In the genomic region with DNA sequence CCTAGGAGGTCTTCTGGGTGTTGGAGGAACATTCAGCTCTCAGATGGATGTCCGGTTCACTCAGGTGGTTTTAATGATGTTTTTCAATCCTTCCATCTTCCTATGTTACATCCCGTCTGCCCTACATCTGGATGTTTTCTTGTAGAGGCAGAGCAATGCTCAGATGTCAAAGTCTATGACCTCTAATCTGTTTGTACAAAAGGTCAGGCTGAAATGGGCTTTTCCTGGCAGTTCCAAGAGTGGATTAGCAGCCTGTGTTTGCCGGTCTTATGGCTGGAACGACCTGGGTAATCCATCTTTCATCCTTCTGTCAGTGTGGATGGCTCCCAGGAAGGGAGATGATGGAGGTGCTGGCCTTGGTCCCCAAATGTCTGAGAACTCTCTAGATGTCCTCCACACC, we compare ENCODE assay signal across 24 mouse cellular contexts. TPM values are rescaled to one million over a fixed set of nuclear protein-coding genes. Genes with fewer than 3 reads are reported as not detected.
DNase-seq lines count a peak whose midpoint lies in the region; ATAC-seq and TF ChIP-seq lines count a peak whose summit lies in the region.
"Had no signal": no experiment of that assay in that cellular context is flagged by ENCODE, and none has a peak within 500 bp of the region (broad histone marks: within the 10 kb centered on the region; RNA-seq: fewer than 3 reads in every experiment).

No protein-coding gene starts in this region.

- ATAC-seq in liver, embryonic 12.5 days: no peak
- ATAC-seq: forebrain, embryonic 14.5 days; forebrain, embryonic 16.5 days had no signal

- WGBS in kidney, adult 2 months: 49% methylated on average over 4 of the region's 4 CpGs
- 27% methylated on average over 4 of the region's 4 CpGs for WGBS in liver, adult 2 months
- WGBS in liver, embryonic 12.5 days (ENCODE audit: insufficient replicate concordance): 49% methylated on average over 4 of the region's 4 CpGs

- no peak overlapping the region for H3K27ac ChIP-seq in kidney, adult 2 months (ENCODE audit: insufficient read depth, low read depth, low read length)
- peak overlapping the region; percentile 4; the same call in 1 of the 2 replicates for H3K27ac ChIP-seq in liver, adult 2 months (replicated peaks; ENCODE audit: insufficient read depth, low read depth, low read length)
- no peak overlapping the region for H3K27ac ChIP-seq in liver, embryonic 12.5 days
- H3K27ac ChIP-seq: embryonic facial prominence, embryonic 13.5 days; embryonic facial prominence, embryonic 15.5 days; forebrain, embryonic 10.5 days; forebrain, embryonic 12.5 days had no signal

- H3K27me3 ChIP-seq in kidney, adult 2 months (replicated peaks; ENCODE audit: control insufficient read depth, insufficient read depth, low read length): no peaks in the 10 kb centered on the region
- H3K27me3 ChIP-seq in liver, adult 2 months (ENCODE audit: control insufficient read depth, insufficient read depth, low read length): no peaks in the 10 kb centered on the region
- no peaks in the 10 kb centered on the region for H3K27me3 ChIP-seq in liver, embryonic 12.5 days (replicated peaks)
- H3K27me3 ChIP-seq: embryonic facial prominence, embryonic 13.5 days; embryonic facial prominence, embryonic 15.5 days; forebrain, embryonic 12.5 days had no signal

- no peak overlapping the region for H3K4me2 ChIP-seq in liver, embryonic 12.5 days
- H3K4me2 ChIP-seq: embryonic facial prominence, embryonic 13.5 days; embryonic facial prominence, embryonic 15.5 days; forebrain, embryonic 12.5 days had no signal

- no peaks in the 10 kb centered on the region for H3K36me3 ChIP-seq in kidney, adult 2 months (ENCODE audit: control insufficient read depth, insufficient read depth, low read length)
- H3K36me3 ChIP-seq in liver, adult 2 months (ENCODE audit: control insufficient read depth, insufficient read depth, low read length): no peaks in the 10 kb centered on the region
- no peaks in the 10 kb centered on the region for H3K36me3 ChIP-seq in liver, embryonic 12.5 days
- H3K36me3 ChIP-seq: embryonic facial prominence, embryonic 13.5 days; embryonic facial prominence, embryonic 15.5 days; forebrain, embryonic 10.5 days; forebrain, embryonic 12.5 days had no signal

- H3K4me3 ChIP-seq in kidney, adult 2 months (ENCODE audit: insufficient read depth, low read depth, low read length): no peak overlapping the region
- no peak overlapping the region for H3K4me3 ChIP-seq in liver, adult 2 months (ENCODE audit: insufficient read depth, low read depth, low read length)
- no peak overlapping the region for H3K4me3 ChIP-seq in liver, embryonic 12.5 days
- H3K4me3 ChIP-seq: embryonic facial prominence, embryonic 13.5 days; embryonic facial prominence, embryonic 15.5 days; erythroblast, embryonic 14.5 days; forebrain, embryonic 10.5 days; forebrain, embryonic 12.5 days had no signal

- peaks cover 7% of the 10 kb centered on the region; the same call in 1 of the 2 replicates for H3K4me1 ChIP-seq in kidney, adult 2 months (ENCODE audit: control insufficient read depth, insufficient read depth, low read length)
- H3K4me1 ChIP-seq in liver, adult 2 months (ENCODE audit: control insufficient read depth, insufficient read depth, low read length): peaks cover 24% of the 10 kb centered on the region
- H3K4me1 ChIP-seq in liver, embryonic 12.5 days: peaks cover 5% of the 10 kb centered on the region; the same call in 1 of the 2 replicates

- DNase-seq in kidney, adult 2 months: peak; percentile 43
- DNase-seq in kidney, postnatal 14 days: no peak
- DNase-seq in liver, adult 2 months (ENCODE audit: extremely low read depth, low read depth, low spot score): peak; percentile 83
- DNase-seq in embryo, embryonic 9.5 days (ENCODE audit: extremely low spot score): peak; percentile 31
- DNase-seq in retina, postnatal 1 day: no peak
- DNase-seq: adrenal gland, adult 2 months; adrenal gland, postnatal 10 days; adrenal gland, postnatal 25 days; cerebellum, adult 11 months; cerebellum, adult 18-20 months; cerebellum, adult 8-10 months; cerebellum, adult 9-11 months; cerebellum, postnatal 14 days; cerebellum, postnatal 36 days had no signal

- TF ChIP-seq CTCF in kidney, adult 2 months (conservative IDR thresholded peaks at IDR 0.05; ENCODE audit: insufficient read depth, insufficient read length, low read depth, low read length): no peak
- no peak for TF ChIP-seq CTCF in liver, adult 2 months (IDR thresholded peaks at IDR 0.05; ENCODE audit: low read depth, low read length)

- H3K9me3 ChIP-seq in liver, embryonic 12.5 days (replicated peaks): no peaks in the 10 kb centered on the region
- H3K9me3 ChIP-seq: embryonic facial prominence, embryonic 13.5 days; embryonic facial prominence, embryonic 15.5 days; forebrain, embryonic 10.5 days; forebrain, embryonic 12.5 days had no signal

- TF ChIP-seq POLR2A in kidney, adult 2 months (IDR thresholded peaks at IDR 0.05; ENCODE audit: low read depth, low read length): no peak
- no peak for TF ChIP-seq POLR2A in liver, adult 2 months (IDR thresholded peaks at IDR 0.05; ENCODE audit: extremely low read depth, insufficient read depth, low read length)

- no peak overlapping the region for H3K9ac ChIP-seq in liver, adult 2 months (ENCODE audit: low read depth, low read length)
- H3K9ac ChIP-seq in liver, embryonic 12.5 days: no peak overlapping the region
- H3K9ac ChIP-seq: embryonic facial prominence, embryonic 13.5 days; embryonic facial prominence, embryonic 15.5 days; forebrain, embryonic 12.5 days had no signal

- H3K79me2 ChIP-seq in liver, adult 2 months (ENCODE audit: control insufficient read depth, insufficient read depth, low read length): no peaks in the 10 kb centered on the region

RNA-seq across cellular contexts. Expression of gene Slco2a1, which starts 2.6 kb away (rescaled TPM):
- 23.6 and 30.1 TPM in 2 replicates for polyA plus RNA-seq in kidney, adult 2 months (2012; rRNA removed)
- total RNA-seq in liver, adult 2 months (2014; rRNA removed): 8.9 and 20.7 TPM in 2 replicates
- polyA plus RNA-seq in liver, adult 2 months (2012; rRNA removed): 43.1 and 55.5 TPM in 2 replicates
- 1.6 and 1.7 TPM in 2 replicates for polyA plus RNA-seq in liver, embryonic 12.5 days (2016; fragmentation: Nextera tagmentation; extraction: Ambion mirVana)
- total RNA-seq: common myeloid progenitor, adult 5-6 weeks; MEL had no signal

Comparison
In these comparisons a context has a peak if more than half of its experiments do, and no peak if none do; other contexts are left out.
1. DNase-seq: peak in kidney, adult 2 months (single experiment), liver, adult 2 months (single experiment) and embryo, embryonic 9.5 days (single experiment); none in kidney, postnatal 14 days (single experiment) and retina, postnatal 1 day (single experiment).